Mouse (Mus musculus): ENCODE results near the gene Med1. TPM values are rescaled to one million over a fixed set of nuclear protein-coding genes. Genes with fewer than 3 reads are reported as not detected.

Med1 gene
- 134 TPM for polyA plus RNA-seq (2014; fragmentation: Illumina TruSeq; extraction: RNeasy Lipid Tissue Mini Kit (QIAGEN cat#74804); ENCODE audit: low read depth, low replicate concordance)

GRCm38 (mm10) chr11:98192901-98193805, at the start of gene Med1:
Med1 (minus strand) TSS chr11:98193293.

GRCm38 (mm10) chr11:98202641-98203350, 9.7 kb upstream of the Med1 start, which contains the start of gene Cdk12:
Cdk12 (plus strand) TSS chr11:98203059.

GRCm38 (mm10) chr11:98149786-98150624, 43.1 kb downstream of the Med1 start, which contains the start of gene Fbxl20:
Fbxl20 (minus strand) TSS chr11:98150403.

Other genes starting within 250 kb of the Med1 start
- gene Plxdc1, start 206.8 kb downstream of the Med1 start, polyA plus RNA-seq (2014; fragmentation: Illumina TruSeq; extraction: RNeasy Lipid Tissue Mini Kit (QIAGEN cat#74804); ENCODE audit: low read depth, low replicate concordance): 2.4 TPM
- 0.27 TPM for gene Arl5c, start 197.1 kb downstream of the Med1 start, polyA plus RNA-seq (2014; fragmentation: Illumina TruSeq; extraction: RNeasy Lipid Tissue Mini Kit (QIAGEN cat#74804); ENCODE audit: low read depth, low replicate concordance)
- gene Cacnb1, start 170.3 kb downstream of the Med1 start, polyA plus RNA-seq (2014; fragmentation: Illumina TruSeq; extraction: RNeasy Lipid Tissue Mini Kit (QIAGEN cat#74804); ENCODE audit: low read depth, low replicate concordance): 2.3 TPM
- gene Rpl19, start 166.6 kb downstream of the Med1 start, polyA plus RNA-seq (2014; fragmentation: Illumina TruSeq; extraction: RNeasy Lipid Tissue Mini Kit (QIAGEN cat#74804); ENCODE audit: low read depth, low replicate concordance): 55.1 TPM
- gene Stac2, start 139.8 kb downstream of the Med1 start, polyA plus RNA-seq (2014; fragmentation: Illumina TruSeq; extraction: RNeasy Lipid Tissue Mini Kit (QIAGEN cat#74804); ENCODE audit: low read depth, low replicate concordance): 0.64 TPM
- 14.0 TPM for gene Fbxl20, start 42.9 kb downstream of the Med1 start, polyA plus RNA-seq (2014; fragmentation: Illumina TruSeq; extraction: RNeasy Lipid Tissue Mini Kit (QIAGEN cat#74804); ENCODE audit: low read depth, low replicate concordance)
- 39.0 TPM for gene Cdk12, start 9.8 kb upstream of the Med1 start, polyA plus RNA-seq (2014; fragmentation: Illumina TruSeq; extraction: RNeasy Lipid Tissue Mini Kit (QIAGEN cat#74804); ENCODE audit: low read depth, low replicate concordance)
- gene Neurod2, start 136.4 kb upstream of the Med1 start, polyA plus RNA-seq (2014; fragmentation: Illumina TruSeq; extraction: RNeasy Lipid Tissue Mini Kit (QIAGEN cat#74804); ENCODE audit: low read depth, low replicate concordance): not detected
- gene Ppp1r1b, start 155.1 kb upstream of the Med1 start, polyA plus RNA-seq (2014; fragmentation: Illumina TruSeq; extraction: RNeasy Lipid Tissue Mini Kit (QIAGEN cat#74804); ENCODE audit: low read depth, low replicate concordance): 0.18 TPM
- 0.36 TPM for gene Stard3, start 165.1 kb upstream of the Med1 start, polyA plus RNA-seq (2014; fragmentation: Illumina TruSeq; extraction: RNeasy Lipid Tissue Mini Kit (QIAGEN cat#74804); ENCODE audit: low read depth, low replicate concordance)
- gene Tcap, start 190.5 kb upstream of the Med1 start, polyA plus RNA-seq (2014; fragmentation: Illumina TruSeq; extraction: RNeasy Lipid Tissue Mini Kit (QIAGEN cat#74804); ENCODE audit: low read depth, low replicate concordance): not detected
- gene Pnmt, start 193.2 kb upstream of the Med1 start, polyA plus RNA-seq (2014; fragmentation: Illumina TruSeq; extraction: RNeasy Lipid Tissue Mini Kit (QIAGEN cat#74804); ENCODE audit: low read depth, low replicate concordance): not detected
- 0.20 TPM for gene Pgap3, start 207.2 kb upstream of the Med1 start, polyA plus RNA-seq (2014; fragmentation: Illumina TruSeq; extraction: RNeasy Lipid Tissue Mini Kit (QIAGEN cat#74804); ENCODE audit: low read depth, low replicate concordance)
- 0.07 TPM for gene Erbb2, start 219.2 kb upstream of the Med1 start, polyA plus RNA-seq (2014; fragmentation: Illumina TruSeq; extraction: RNeasy Lipid Tissue Mini Kit (QIAGEN cat#74804); ENCODE audit: low read depth, low replicate concordance)
- gene Mien1, start 245.7 kb upstream of the Med1 start, polyA plus RNA-seq (2014; fragmentation: Illumina TruSeq; extraction: RNeasy Lipid Tissue Mini Kit (QIAGEN cat#74804); ENCODE audit: low read depth, low replicate concordance): 40.6 TPM

All from testis, adult 10 weeks (tissue).